Mouse (Mus musculus) liver, adult (tissue): Measurements from ENCODE around the gene Reep1.

Experiments
- GATA4 ChIP-seq: IDR thresholded peaks from 2 replicates; pipeline ENCODE4 v1.6.1; 2014; ENCODE audit warnings: mild to moderate bottlenecking, low read length; ENCODE audit not compliant: insufficient replicate concordance

Reep1 gene

DNA sequence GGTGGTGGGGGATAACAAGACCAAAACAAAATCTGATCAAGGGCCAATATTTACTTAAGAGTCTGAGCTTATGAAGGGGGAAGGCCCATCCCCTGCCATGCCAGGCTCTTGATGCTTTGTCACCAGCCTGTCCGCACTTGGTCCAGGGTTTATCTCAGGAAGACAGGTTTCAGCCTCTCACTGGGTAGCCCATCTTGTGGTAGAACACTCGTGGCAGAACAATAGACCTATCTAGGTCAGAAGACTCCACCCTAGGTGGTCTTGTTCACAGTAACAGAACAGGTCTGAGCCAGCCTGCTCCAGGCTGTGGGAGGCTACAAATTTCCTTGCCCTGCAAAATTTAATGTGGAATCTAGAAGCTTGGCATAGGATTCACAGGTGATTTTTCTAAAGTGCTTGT lies 129.4 kb downstream of the Reep1 start:
- no peak for TF ChIP-seq GATA4

DNA sequence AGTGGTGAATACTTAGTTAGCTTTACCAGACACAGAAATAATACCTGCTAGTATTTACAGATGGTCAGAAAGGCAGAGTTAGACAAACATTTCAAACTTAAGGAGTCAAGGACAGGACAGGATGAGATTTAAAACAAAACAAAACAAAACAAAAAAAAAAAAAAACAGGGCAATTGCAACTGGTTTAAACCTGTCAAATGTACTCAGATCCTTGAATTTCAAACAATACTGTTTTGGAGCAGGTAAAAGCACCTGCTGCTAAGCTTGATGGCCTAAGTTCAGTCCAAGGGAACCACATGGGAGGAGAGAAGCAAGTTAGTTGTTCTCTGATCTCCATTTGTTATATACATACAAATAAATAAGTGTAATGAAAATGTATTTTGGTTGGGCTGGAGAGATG lies 132.5 kb downstream of the Reep1 start:
- no peak for TF ChIP-seq GATA4

GRCm38 (mm10) chr6:71840597-71841290 lies 133.4 kb downstream of the Reep1 start:
- TF ChIP-seq GATA4: no peak
